Mouse (Mus musculus): ENCODE results near the gene Crebbp.

DNA sequence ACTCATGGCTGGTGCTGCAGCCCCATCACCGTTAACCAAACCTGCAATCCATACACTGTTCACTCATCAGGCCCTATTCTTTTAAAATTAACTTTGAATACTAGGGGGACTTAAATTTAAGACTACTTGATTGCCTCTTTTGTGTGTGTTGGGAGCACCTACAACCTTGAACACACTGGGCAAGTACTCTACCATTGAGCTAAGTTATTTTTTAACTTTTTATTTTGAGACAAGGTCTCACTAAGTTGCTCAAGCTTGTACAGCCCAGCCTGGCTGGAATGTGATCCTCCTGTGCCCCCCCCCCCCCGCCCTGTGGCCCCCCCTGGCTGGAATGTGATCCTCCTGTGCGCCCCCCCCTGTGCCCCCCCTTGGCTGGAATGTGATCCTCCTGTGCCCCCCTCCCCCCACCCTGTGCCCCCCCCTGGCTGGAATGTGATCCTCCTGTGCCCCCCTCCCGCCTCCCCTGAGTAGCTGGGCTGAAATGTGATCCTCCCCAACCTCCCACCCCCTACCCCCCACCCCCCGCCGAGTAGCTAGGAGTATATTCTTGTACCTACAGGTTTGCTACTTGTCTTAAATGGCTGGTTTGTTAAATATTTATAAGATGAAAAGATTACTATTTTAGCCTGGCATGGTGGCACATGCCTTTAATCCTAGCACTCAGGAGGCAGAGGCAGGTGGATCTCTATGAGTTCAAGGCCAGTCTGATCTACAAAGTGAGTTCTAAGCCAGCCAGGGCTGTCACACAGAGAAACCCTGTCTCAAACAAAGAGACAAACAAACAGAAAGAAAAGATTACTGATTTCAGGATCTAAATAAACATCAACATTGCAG lies 182.1 kb downstream of the Crebbp start:
- TF ChIP-seq POLR2A (IDR thresholded peaks at IDR 0.05; ENCODE audit: borderline replicate concordance, extremely low read depth, low read depth, low read length) (no peak), CTCF (IDR thresholded peaks at IDR 0.05; ENCODE audit: insufficient read depth, low read length) (no peak)

All from lung, adult 2 months (tissue).